Mouse (Mus musculus) cerebellum, adult 9-10 months (tissue): ENCODE results near the gene Thnsl1.
A peak's percentile ranks its signal among the peaks of the same experiment; 100 is the strongest.

Source experiments
- DNase-seq: peaks from one replicate; pipeline ENCODE4 v3.0.0; 2022

Thnsl1 gene

GRCm38 (mm10) chr2:21204912-21205830 is at the start of gene Thnsl1, which contains the start of gene Enkur:
Gene Thnsl1 (plus strand): TSS chr2:21205724.
Gene Enkur (minus strand): TSS chr2:21205365.
- peak; percentile 98 for DNase-seq

GRCm38 (mm10) chr2:21164296-21164695 is 41.2 kb upstream of the Thnsl1 start:
- DNase-seq: no peak

GRCm38 (mm10) chr2:21167916-21168315 is 37.6 kb upstream of the Thnsl1 start:
- no peak for DNase-seq

- DNase-seq: no peak
Measured at GRCm38 (mm10) chr2:21172797-21173196, 32.7 kb upstream of the Thnsl1 start.

DNA sequence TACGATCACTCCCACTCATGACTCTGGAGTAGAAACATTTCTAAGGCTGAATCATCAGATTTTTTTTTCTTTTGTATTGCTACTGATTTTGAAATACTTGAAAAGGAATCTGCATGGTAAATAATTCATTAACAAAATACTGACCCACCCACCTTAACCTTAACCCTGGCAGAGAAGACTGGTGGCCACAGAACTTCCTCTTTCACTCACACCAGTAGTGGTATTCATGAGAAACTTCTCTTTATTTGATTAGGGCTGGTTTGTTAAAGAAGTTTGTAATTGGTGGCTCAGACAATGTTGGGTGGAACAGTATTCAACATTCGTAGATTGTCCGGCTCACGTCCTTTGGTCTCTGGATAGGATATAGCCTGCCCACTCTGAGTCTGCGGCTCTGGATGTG is 26.4 kb upstream of the Thnsl1 start:
- DNase-seq: no peak

DNA sequence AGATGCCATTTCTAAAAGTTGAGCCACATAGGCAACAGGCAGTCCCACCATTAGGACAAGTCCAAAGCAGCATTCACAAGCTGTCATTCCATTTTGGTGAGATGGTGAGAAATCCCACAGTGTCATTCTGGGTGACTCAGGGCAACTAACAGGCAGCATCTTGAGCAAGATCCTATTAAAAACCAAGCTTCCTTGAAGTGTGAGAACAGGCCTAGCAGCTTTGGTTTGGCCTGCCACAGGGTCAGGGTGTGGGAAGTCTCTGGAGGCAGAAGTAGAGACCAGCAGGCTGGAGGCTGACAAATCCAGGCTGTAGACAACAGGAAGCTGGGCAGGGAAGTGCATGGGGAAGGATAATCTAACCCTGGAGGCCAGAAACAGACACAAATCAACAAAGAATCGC is 22.7 kb upstream of the Thnsl1 start:
- no peak for DNase-seq

- peak; percentile 33 for DNase-seq
Measured at GRCm38 (mm10) chr2:21187576-21187975, 17.9 kb upstream of the Thnsl1 start.

- DNase-seq: peak; percentile 59
Measured at GRCm38 (mm10) chr2:21188610-21189009, 16.9 kb upstream of the Thnsl1 start.

DNA sequence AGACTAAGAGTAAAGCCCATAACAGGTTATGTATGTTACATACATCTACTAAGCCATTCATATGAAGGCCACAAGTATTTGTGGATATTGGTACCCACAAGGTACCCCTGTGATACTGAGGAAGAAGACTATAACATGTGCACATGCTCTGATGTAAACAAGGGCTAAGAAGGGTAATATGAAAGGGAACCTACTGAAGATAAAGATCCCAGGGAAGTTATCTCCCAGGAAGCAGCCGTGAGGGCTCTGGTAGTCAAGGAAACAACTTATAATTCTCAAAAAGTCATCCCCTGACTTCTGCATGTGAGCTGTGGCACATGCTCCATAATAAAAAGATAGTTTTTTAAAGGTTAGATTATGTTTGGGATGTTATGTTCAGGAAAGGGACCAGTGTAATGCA is 14.3 kb upstream of the Thnsl1 start:
- DNase-seq: no peak

DNA sequence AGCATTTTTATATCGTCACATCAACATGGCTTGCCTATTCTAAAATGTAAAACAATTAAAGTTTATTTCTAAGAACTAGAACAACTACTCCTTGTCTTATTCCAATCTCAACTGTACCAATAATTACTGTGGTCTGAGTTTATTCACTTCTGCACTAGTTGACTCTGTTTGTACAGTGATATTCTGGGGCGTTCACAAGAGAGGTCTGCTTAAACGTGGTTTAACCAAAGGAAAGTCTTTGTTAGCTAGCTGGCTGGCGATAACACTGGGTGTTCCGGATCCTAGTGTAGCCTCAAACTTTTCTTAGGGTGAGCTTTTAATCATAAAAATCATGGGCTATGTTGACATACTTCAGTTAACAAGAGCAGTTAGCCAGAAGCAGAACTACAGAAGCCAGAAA is 10.3 kb upstream of the Thnsl1 start:
- DNase-seq: no peak

DNA sequence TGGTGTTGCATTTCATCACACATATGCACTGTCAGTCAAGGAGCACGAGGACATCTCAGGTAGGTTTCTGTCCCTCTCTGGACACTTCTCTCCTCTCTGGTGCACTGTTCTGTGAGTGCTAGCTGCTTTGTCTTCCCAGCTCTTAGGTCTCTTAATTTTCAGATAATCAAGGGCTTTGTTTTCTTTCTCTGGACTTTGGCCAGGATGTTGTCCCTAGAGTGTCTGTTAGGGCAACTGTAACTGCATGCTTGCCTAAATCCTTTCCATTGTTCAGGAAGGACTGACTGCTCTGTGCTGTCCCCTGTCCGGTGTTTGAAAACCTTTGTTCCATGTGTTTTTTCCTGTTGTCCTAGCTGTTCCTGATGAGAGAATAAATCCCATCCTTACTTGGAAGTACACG is 6.5 kb upstream of the Thnsl1 start:
- no peak for DNase-seq

DNA sequence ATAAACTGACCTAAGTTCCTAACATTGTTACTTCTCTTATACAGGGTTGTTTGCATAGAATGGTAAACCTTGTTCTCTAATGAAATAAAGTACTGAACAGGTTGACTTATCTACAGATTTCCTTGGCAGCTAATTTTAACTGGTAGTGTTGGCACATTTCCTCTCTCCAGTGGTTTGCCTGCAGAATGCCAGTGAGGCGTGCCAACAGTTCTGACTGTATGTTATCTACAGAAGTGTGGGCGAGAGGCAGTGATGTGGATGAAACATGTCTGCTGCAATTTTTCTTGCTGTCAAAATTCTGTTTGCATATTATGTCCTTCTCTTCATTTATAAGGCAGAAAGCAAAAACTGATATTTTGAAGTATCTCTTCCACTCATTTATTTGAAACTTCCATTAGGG is 2.8 kb upstream of the Thnsl1 start:
- DNase-seq: no peak

DNA sequence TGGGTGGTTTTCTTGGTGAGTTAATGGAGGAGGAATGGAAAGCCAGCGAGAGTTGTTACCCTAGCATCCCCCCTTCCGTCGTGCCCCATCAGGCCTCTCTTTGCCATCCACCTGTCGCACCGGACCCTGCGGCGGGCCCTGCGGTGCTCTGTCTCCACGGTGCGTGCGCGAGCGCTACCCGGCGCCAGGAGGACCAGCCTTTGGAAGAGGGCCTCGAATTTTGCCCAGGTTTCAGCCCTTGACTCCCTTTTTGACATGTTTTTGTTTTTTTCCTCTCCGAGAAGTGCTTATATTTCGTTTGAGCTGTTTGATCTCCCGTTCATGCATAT is 271 bp downstream of the Thnsl1 start:
- DNase-seq: no peak

- DNase-seq: no peak
Measured at GRCm38 (mm10) chr2:21206278-21206677, 754 bp downstream of the Thnsl1 start.

DNA sequence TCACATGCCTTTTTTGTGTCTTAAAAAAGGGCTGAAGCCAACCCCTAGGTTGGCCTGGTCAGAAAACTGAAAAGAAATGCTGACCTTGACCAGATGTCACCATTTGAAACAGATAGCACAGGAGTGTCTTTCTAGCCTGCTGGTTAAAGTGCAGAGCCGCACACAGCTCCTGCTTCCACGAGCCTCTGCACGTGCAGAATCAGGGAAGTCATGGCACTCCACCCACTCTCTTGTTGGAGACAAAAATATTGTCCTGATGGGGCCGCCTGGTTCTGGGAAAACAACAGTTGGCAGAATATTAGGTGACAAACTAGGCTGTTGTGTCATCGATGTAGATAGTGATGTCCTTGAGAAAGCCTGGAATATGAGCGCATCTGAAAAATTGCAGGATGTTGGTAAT is 5.8 kb downstream of the Thnsl1 start:
- DNase-seq: no peak

- peak; percentile 32 for DNase-seq
Measured at GRCm38 (mm10) chr2:21214322-21214721, 8.8 kb downstream of the Thnsl1 start.

DNA sequence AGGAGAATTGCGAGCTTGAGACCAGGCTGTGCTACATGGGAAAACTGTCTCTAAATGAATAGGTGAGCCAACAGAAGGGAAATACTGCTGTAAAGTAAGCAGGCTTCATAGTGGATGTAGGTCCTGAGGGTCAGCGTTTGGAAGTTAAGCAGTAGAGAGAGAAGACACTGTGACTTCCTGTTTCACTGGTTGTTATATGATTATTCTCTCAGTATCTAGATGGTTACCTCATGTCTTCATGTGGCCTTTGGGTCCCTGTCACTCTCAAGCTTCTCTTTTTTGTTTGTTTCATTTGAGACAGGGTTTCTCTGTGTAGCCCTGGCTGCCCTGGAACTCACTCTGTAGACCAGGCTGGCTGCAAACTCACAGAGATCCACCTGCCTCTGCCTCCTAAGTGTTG is 9.8 kb downstream of the Thnsl1 start:
- no peak for DNase-seq

- DNase-seq: no peak
Measured at GRCm38 (mm10) chr2:21222453-21223384, 17.2 kb downstream of the Thnsl1 start.

GRCm38 (mm10) chr2:21230276-21230675 is 24.8 kb downstream of the Thnsl1 start:
- DNase-seq: no peak

DNA sequence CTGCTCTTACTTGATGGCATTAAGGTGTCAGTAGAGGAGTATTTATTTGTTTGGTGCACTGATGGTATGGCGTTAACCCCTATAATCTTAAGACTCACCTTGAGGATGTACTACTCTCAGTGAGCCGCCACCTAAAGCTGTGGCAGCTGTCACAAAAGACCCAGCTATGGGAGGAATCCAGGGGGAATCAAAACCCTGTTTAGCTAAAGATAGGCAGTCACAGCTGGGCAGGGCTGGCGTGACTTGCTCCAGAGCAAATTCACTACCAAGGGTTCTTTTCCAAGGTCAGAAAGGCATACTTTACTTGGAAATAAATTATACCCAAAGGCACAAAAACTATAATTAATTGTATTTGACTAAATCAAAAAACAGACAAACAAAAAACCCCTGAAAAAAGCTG is 25.6 kb downstream of the Thnsl1 start:
- no peak for DNase-seq

DNA sequence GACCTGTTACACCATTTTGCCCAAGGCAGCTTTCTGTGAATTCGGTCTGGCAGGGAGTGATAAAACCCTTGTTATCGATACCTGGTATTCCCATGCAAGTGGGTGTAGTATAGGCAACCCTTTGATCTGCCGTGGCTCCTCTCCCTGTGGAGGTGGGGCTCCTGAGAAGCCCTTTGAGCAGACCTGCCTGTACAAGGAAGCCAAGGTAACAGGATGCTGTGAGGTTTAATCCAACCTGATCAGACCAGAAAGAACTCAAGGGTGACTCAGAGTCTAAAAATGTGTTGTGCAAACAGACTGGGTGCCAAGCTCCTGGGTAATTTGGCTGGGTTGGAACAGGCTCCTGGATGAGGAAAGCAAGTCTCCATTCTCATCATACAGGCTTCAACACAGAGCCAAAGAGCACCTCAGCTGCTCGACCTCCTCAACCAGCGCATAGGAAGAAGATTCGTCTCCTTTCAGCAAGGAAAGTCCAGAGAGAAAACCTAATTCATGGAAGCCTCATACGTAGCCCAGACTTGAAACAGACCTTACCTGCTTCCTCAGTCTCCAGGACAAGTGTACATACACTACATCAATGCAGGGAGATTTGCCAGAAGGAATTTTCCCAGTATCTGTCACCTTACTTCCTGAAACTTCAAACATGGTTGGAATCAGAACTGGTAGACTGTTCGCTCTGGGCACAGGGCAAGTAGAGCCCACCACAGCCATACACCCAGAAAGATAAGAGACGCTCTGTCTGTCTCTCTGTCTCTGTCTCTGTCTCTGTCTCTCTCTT is 29.5 kb downstream of the Thnsl1 start:
- DNase-seq: peak; percentile 73

DNA sequence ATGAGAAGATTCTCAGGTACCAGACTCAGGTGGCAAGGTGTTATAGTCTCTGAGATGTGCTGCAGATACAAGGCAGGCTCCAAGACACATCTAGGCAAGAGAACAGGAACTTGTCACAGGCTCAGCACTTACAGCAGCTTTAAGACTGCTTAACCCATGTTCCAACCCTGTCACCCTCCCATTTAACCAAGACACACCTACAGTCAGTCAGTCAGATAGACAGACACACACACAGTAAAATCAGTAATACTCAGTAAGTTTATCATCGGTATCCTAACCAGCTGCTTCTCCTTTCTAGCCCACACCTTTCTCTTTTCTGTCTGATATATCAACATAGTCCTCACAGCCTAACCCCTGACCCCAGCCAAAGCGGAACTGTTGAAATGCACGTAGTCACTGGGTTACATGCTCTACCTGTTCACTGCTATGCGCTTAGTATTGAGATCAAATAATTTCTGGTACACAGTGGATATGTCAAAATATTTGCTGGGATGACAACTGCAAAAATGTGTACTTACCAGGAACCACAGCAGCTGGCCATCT is 30.4 kb downstream of the Thnsl1 start:
- DNase-seq: no peak

DNA sequence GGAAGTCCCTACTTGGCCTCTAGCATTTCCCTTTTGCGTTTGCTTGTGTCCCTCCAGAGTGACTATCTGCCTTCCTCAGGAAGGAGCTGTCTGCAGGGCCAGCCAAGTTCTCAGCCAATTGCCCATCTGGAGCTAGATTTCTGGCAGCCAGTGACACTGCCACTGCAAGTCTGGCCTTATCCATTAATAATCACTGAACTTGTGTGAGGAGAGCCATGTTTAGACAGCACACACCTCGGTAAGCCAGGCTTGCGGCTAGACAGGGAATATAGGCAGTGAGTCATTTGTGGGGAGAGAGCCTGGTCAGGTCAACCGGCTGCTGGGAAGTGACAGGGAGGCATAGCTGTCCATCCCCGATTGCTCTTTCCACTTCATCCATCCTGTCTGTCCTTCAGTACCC is 31.3 kb downstream of the Thnsl1 start:
- no peak for DNase-seq
